Mouse (Mus musculus) embryonic facial prominence, embryonic 10.5 days (tissue): ENCODE results near the gene Lmf1. TPM values are rescaled to one million over a fixed set of nuclear protein-coding genes. Genes with fewer than 3 reads are reported as not detected.

ENCODE experiments used
- DNase-seq: peaks from one replicate; pipeline ENCODE4 v3.0.0-alpha.2; 2017; ENCODE audit warnings: low spot score
- H3K27ac ChIP-seq: fragments of 300-500 bp; sonication (generic); replicated peaks from 2 replicates; pipeline ENCODE4 v1.5.1; 2016; ENCODE audit warnings: mild to moderate bottlenecking
- H3K27me3 ChIP-seq: fragments of 300-500 bp; sonication (generic); replicated peaks from 2 replicates; pipeline ENCODE4 v1.6.1; 2016; ENCODE audit warnings: low read depth, mild to moderate bottlenecking; ENCODE audit not compliant: poor library complexity, severe bottlenecking
- H3K36me3 ChIP-seq: fragments of 300-500 bp; sonication (generic); replicated peaks from 2 replicates; pipeline ENCODE4 v1.6.1; 2016; ENCODE audit warnings: mild to moderate bottlenecking, moderate library complexity
- H3K4me1 ChIP-seq: fragments of 300-500 bp; sonication (generic); 2 replicates; pipeline ENCODE4 v1.6.1; 2016
- H3K4me3 ChIP-seq: fragments of 300-500 bp; sonication (generic); 2 replicates; pipeline ENCODE4 v1.5.1; 2016; ENCODE audit warnings: mild to moderate bottlenecking, moderate library complexity
- H3K9me3 ChIP-seq: fragments of 300-500 bp; sonication (generic); 2 replicates; pipeline ENCODE4 v1.6.1; 2016; ENCODE audit warnings: mild to moderate bottlenecking
- WGBS: fragments of 180-500 bp; shearing (Covaris S2); methylation state at CpG from one replicate; pipeline ENCODE4 v1.1.7; 2016; 5-methylcytosine and 5-hydroxymethylcytosine counted together
- polyA plus RNA-seq: library from polyadenylated mRNA; unstranded; fragments of >200 nt; fragmentation: Nextera tagmentation; extraction: Ambion mirVana; gene quantifications from 2 replicates; pipeline ENCODE4 v1.2.1, GENCODE M21; 2016

Lmf1 gene
- polyA plus RNA-seq, 1 experiment from 2014 or later, result 26.3 TPM

DNA sequence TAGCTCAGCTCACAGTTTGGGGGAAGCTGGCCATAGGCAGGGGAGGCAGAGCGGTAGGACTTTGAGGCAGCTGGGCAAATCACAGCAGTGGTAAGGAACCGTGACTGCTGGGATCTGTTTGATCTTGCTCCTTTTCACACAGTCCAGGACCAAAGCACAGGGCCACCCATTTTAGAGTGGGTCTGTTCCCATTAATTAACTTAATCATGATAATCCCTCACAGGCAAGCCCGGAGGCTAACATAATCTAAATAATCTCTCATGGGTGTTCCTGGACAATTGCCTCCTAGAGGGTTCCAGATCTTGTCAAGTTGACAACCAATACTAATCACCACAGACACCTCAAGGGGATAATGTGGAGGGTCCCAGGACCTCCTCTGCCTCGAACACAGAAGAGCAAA is 19.3 kb upstream of the Lmf1 start:
- Histone ChIP-seq H3K27me3 (peaks cover 25% of the 10 kb centered on the region), H3K4me3 (no peak overlapping the region), H3K36me3 (0 out of 2 replicates have a peak, but pooled peaks cover 2% of the 10 kb centered on the region), H3K4me1 (peaks cover 68% of the 10 kb centered on the region), H3K27ac (peak overlapping the region; percentile 82; the same call in 1 of the 2 replicates), H3K9me3 (no peaks in the 10 kb centered on the region)
- WGBS, result 48% methylated on average over 4 of the region's 4 CpGs
- no peak for DNase-seq

- no peak for DNase-seq
- Histone ChIP-seq H3K27ac (peak overlapping the region; percentile 82), H3K9me3 (no peaks in the 10 kb centered on the region), H3K4me1 (peaks cover 68% of the 10 kb centered on the region), H3K27me3 (peaks cover 25% of the 10 kb centered on the region), H3K4me3 (no peak overlapping the region), H3K36me3 (0 out of 2 replicates have a peak, but pooled peaks cover 2% of the 10 kb centered on the region)
- 71% methylated on average over 5 of the region's 5 CpGs for WGBS
Observed at GRCm38 (mm10) chr17:25560554-25561222, 18.2 kb upstream of the Lmf1 start.

GRCm38 (mm10) chr17:25561223-25562028 is 17.5 kb upstream of the Lmf1 start:
- Histone ChIP-seq H3K27me3 (peaks cover 27% of the 10 kb centered on the region), H3K4me3 (no peak overlapping the region), H3K36me3 (peaks cover 2% of the 10 kb centered on the region; the same call in 1 of the 2 replicates), H3K9me3 (no peaks in the 10 kb centered on the region), H3K4me1 (peaks cover 65% of the 10 kb centered on the region), H3K27ac (peak overlapping the region; percentile 82)
- 69% methylated on average over 16 of the region's 16 CpGs for WGBS
- DNase-seq, result peak; percentile 40

GRCm38 (mm10) chr17:25564481-25564880 is 14.4 kb upstream of the Lmf1 start:
- no peak for DNase-seq
- Histone ChIP-seq H3K36me3 (peaks cover 13% of the 10 kb centered on the region), H3K4me1 (peaks cover 84% of the 10 kb centered on the region), H3K4me3 (no peak overlapping the region), H3K27me3 (peaks cover 50% of the 10 kb centered on the region), H3K27ac (no peak overlapping the region), H3K9me3 (no peaks in the 10 kb centered on the region)
- 86% methylated on average over 5 of the region's 5 CpGs for WGBS

DNA sequence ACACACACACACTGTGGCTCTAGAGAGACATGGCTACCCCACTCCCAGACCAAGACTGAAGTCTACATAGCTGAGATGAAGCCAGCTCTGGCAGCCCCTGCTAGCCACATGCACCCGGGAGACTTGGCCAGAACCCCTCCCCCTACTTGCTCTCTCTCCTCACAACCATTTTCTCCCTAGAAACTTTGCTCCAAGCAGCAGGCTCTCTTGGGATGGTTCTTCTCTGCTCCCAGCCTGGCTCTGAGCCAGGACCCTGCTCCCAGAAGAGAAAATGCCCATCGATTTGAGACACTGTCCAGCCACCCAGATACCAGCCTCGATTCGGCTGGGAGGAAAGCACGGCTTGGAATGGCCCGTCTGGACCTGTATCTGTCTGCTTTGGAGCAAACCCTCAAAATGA is 13.6 kb upstream of the Lmf1 start:
- Histone ChIP-seq H3K9me3 (no peaks in the 10 kb centered on the region), H3K36me3 (peaks cover 13% of the 10 kb centered on the region), H3K27me3 (peaks cover 58% of the 10 kb centered on the region), H3K27ac (peak overlapping the region; percentile 72), H3K4me3 (peak overlapping the region; percentile 9; the same call in 1 of the 2 replicates), H3K4me1 (peaks cover 85% of the 10 kb centered on the region)
- DNase-seq, result no peak
- WGBS, result 37% methylated on average over 6 of the region's 6 CpGs

DNA sequence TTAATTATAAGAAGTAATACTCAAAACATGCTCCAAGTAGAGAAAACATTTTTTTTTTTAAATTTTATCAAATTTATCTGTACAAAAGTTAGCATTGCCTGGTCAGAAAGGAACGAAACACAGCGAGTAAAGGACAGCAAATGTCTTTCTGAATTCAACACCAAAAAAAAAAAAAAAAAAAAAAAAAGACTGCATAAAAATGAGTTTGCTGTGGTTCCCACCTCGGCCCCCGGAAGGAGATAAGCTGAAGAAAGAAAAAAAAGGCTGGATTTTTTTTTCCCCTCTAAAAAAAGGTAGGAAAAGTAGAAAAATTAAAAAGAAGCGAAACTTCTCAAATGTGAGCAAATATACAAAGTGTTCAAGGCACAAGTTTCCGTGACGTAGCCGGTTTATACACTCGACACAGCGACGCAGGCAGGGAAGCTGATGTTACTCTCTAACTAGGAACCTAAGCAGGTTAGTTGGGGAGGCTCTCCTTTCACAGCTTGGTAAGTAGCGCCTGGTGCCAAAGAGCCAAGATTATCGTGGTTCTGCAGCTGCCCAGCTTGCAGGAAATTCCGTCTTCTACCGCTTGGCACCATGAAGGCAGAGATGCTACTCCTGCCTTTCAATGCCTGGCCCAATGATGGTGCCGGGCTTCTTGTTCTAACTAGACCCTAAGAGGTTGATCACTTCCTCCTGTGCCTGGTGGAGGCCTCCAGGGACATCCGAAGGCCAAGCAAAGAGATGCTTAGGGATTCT is 12.9 kb upstream of the Lmf1 start:
- peaks cover 13% of the 10 kb centered on the region for H3K36me3 ChIP-seq
- no peak for DNase-seq
- H3K9me3 ChIP-seq, result no peaks in the 10 kb centered on the region
- H3K4me3 ChIP-seq, result no peak overlapping the region
- no peak overlapping the region for H3K27ac ChIP-seq
- H3K27me3 ChIP-seq, result peaks cover 60% of the 10 kb centered on the region
- 83% methylated on average over 17 of the region's 17 CpGs for WGBS
- H3K4me1 ChIP-seq, result peaks cover 85% of the 10 kb centered on the region

- H3K36me3 ChIP-seq, result peaks cover 13% of the 10 kb centered on the region
- H3K27ac ChIP-seq, result peak overlapping the region; percentile 69; the same call in 1 of the 2 replicates
- WGBS, result 80% methylated on average over 13 of the region's 13 CpGs
- H3K27me3 ChIP-seq, result peaks cover 68% of the 10 kb centered on the region
- peak overlapping the region; percentile 67; the same call in 1 of the 2 replicates for H3K4me3 ChIP-seq
- H3K9me3 ChIP-seq, result no peaks in the 10 kb centered on the region
- H3K4me1 ChIP-seq, result peaks cover 86% of the 10 kb centered on the region
- no peak for DNase-seq
Observed at GRCm38 (mm10) chr17:25567261-25567660, 11.6 kb upstream of the Lmf1 start.

DNA sequence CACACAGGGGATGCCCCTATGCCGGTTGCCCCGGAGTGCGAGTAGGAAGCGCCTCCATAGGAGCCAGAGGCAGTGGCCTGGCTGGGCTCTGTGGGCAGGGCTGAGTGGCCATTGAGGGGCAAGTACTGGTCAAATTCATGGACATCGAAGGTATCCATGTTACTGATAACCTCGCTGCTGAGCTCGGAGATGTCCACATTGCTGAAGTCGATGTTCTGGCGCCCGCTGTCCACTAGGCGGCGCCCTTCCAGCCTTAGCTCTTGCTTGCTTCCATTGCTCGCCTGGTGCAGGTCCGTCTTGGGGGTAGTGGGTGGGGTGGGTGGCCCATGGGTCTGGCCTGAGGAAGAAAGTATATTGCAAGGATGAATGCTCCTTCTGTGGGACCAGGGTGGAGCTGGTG is 11.1 kb upstream of the Lmf1 start:
- Histone ChIP-seq H3K27me3 (peaks cover 69% of the 10 kb centered on the region), H3K4me1 (peaks cover 88% of the 10 kb centered on the region), H3K27ac (peak overlapping the region; percentile 69), H3K36me3 (peaks cover 13% of the 10 kb centered on the region), H3K9me3 (no peaks in the 10 kb centered on the region), H3K4me3 (peak overlapping the region; percentile 67)
- DNase-seq, result peak; percentile 84
- 21% methylated on average over 14 of the region's 14 CpGs for WGBS

GRCm38 (mm10) chr17:25568206-25568605 is 10.7 kb upstream of the Lmf1 start:
- Histone ChIP-seq H3K4me3 (peak overlapping the region; percentile 67), H3K27ac (no peak overlapping the region), H3K9me3 (no peaks in the 10 kb centered on the region), H3K36me3 (peaks cover 13% of the 10 kb centered on the region), H3K4me1 (peaks cover 88% of the 10 kb centered on the region), H3K27me3 (peaks cover 72% of the 10 kb centered on the region)
- DNase-seq, result no peak
- WGBS, result 39% methylated on average over 10 of the region's 10 CpGs

DNA sequence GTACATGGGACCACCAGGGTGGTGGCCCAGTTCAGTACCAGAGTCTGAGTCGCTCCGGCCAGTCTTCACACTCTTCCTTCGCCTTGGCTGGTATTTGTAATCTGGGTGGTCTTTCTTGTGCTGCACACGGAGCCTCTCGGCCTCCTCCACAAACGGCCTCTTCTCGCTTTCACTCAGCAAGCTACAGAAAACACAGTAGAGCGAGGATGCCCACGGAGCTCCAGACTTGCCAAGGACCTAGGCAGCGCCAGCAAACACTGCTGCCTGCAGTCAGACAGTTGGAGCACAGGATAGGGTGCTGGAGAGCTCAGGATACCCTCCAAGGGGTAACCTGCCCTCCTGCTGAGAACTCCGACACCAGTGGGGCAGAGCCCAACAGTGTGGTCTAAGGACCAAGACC is 10.0 kb upstream of the Lmf1 start:
- Histone ChIP-seq H3K27me3 (peaks cover 72% of the 10 kb centered on the region), H3K36me3 (peaks cover 13% of the 10 kb centered on the region), H3K4me3 (peak overlapping the region; percentile 67), H3K27ac (no peak overlapping the region), H3K4me1 (peaks cover 85% of the 10 kb centered on the region), H3K9me3 (no peaks in the 10 kb centered on the region)
- DNase-seq, result no peak
- 71% methylated on average over 11 of the region's 11 CpGs for WGBS

GRCm38 (mm10) chr17:25569833-25570647 is 8.8 kb upstream of the Lmf1 start:
- H3K4me1 ChIP-seq, result peaks cover 73% of the 10 kb centered on the region
- H3K4me3 ChIP-seq, result peak overlapping the region; percentile 67
- H3K27me3 ChIP-seq, result peaks cover 77% of the 10 kb centered on the region
- no peak for DNase-seq
- H3K36me3 ChIP-seq, result peaks cover 11% of the 10 kb centered on the region
- H3K9me3 ChIP-seq, result no peaks in the 10 kb centered on the region
- 2% methylated on average over 54 of the region's 54 CpGs for WGBS
- H3K27ac ChIP-seq, result peak overlapping the region; percentile 78
